Mouse (Mus musculus) hindbrain, embryonic 12.5 days (tissue): ENCODE data around the gene Gm28051. TPM values are rescaled to one million over a fixed set of nuclear protein-coding genes. Genes with fewer than 3 reads are reported as not detected.

Experiments used
- ATAC-seq: fragments of 200-750 bp; cut with Nextera tagmentation; 2 replicates; pipeline ENCODE4 v1.8.0; 2017; ENCODE audit warnings: moderate TSS enrichment; ENCODE audit not compliant: low FRiP score
- H3K27ac ChIP-seq: fragments of 300-500 bp; sonication (generic); 2 replicates; pipeline ENCODE4 v1.5.1; 2016; ENCODE audit warnings: mild to moderate bottlenecking
- H3K27me3 ChIP-seq: fragments of 300-500 bp; sonication (generic); 2 replicates; pipeline ENCODE4 v1.6.1; 2016; ENCODE audit warnings: mild to moderate bottlenecking
- H3K36me3 ChIP-seq: fragments of 300-500 bp; sonication (generic); 2 replicates; pipeline ENCODE4 v1.6.1; 2016; ENCODE audit warnings: mild to moderate bottlenecking
- H3K4me1 ChIP-seq: fragments of 300-500 bp; sonication (generic); 2 replicates; pipeline ENCODE4 v1.6.1; 2016
- H3K4me2 ChIP-seq: fragments of 300-500 bp; sonication (generic); replicated peaks from 2 replicates; pipeline ENCODE4 v1.6.1; 2016; ENCODE audit warnings: mild to moderate bottlenecking
- H3K4me3 ChIP-seq: fragments of 300-500 bp; sonication (generic); 2 replicates; pipeline ENCODE4 v1.5.1; 2016; ENCODE audit warnings: mild to moderate bottlenecking
- H3K9ac ChIP-seq: fragments of 300-500 bp; sonication (generic); 2 replicates; pipeline ENCODE4 v1.6.1; 2016; ENCODE audit warnings: mild to moderate bottlenecking, moderate library complexity
- H3K9me3 ChIP-seq: fragments of 300-500 bp; sonication (generic); replicated peaks from 2 replicates; pipeline ENCODE4 v1.6.1; 2016; ENCODE audit warnings: mild to moderate bottlenecking
- WGBS: fragments of 180-500 bp; shearing (Covaris S2); methylation state at CpG from one replicate; pipeline ENCODE4 v1.1.7; 2016; 5-methylcytosine and 5-hydroxymethylcytosine counted together
- polyA plus RNA-seq: library from polyadenylated mRNA; unstranded; fragments of >200 nt; fragmentation: Nextera tagmentation; extraction: Ambion mirVana; gene quantifications from 2 replicates; pipeline ENCODE4 v1.2.1, GENCODE M21; 2016

Gm28051 gene
- polyA plus RNA-seq, 1 experiment from 2014 or later: not detected

DNA sequence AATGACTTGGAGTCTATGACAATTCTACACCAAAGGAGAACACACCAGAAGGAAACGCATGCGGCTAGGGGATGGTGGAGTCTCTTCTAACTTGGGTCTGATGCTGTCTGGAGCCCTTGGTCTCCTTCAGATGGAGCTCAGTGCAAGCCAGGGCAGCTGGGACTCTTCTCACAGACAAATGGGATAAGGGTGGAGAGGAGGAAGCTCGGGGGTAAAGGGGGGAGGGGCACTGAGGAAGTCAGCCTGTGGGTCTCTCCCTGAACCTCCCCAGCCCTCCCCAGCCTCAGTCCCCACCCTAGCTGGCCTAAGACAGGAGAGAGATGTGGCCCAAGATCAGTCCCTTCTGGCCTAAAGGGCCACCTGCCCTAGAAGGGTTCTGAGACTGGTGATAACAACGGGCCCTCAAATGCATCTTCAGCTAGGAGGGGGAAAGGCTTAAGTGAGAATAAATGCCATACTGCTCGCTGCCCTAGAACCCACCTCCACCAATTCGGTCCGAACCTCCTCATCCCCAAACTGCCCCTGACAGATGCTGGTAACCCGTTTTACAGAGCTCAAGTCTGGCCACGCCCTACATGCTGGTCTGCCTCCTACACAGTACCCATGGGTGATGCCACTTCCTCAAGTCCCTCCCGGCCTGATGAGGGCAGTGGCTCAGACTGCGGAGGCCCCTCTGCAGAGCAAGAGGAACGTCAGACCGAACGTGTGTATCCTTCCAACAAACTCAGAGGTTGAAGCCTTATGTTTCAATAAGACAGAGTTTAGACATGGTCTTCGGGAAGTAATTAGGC lies 67.6 kb downstream of the Gm28051 start:
- ATAC-seq: no peak
- WGBS: 88% methylated on average over 15 of the region's 15 CpGs

DNA sequence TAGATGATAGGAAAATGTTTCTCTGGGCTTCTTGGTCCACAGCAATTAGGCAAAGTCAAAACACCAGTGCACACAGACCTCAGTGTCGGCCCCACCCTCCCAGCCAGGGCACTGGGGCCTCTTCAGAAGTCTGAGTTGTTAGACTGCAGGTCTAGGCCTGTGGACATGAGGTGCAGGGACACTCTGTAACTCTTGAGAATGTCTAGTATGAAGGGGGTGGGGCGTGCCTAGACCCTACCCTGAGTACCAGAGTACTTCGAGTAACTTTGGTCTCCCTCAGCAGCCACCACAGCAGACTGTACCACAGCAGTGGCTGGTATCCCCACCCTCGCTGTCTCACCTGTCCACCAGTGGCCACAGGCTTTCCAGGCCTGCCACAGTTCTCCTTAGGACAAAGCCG lies 71.2 kb downstream of the Gm28051 start:
- Histone ChIP-seq H3K4me3 (no peak overlapping the region), H3K27me3 (no peaks in the 10 kb centered on the region), H3K9me3 (no peaks in the 10 kb centered on the region), H3K9ac (no peak overlapping the region), H3K4me1 (peaks cover 28% of the 10 kb centered on the region), H3K4me2 (no peak overlapping the region), H3K27ac (no peak overlapping the region), H3K36me3 (no peaks in the 10 kb centered on the region)
- ATAC-seq: no peak
- WGBS: 91% methylated on average over 5 of the region's 5 CpGs

More for the DNA sequence above, 67.6 kb downstream of the Gm28051 start:
- H3K27ac ChIP-seq: no peak overlapping the region
- no peak overlapping the region for H3K4me3 ChIP-seq
- no peak overlapping the region for H3K4me2 ChIP-seq
- no peaks in the 10 kb centered on the region for H3K9me3 ChIP-seq
- H3K27me3 ChIP-seq: no peaks in the 10 kb centered on the region
- no peaks in the 10 kb centered on the region for H3K36me3 ChIP-seq
- H3K4me1 ChIP-seq: peaks cover 17% of the 10 kb centered on the region
- H3K9ac ChIP-seq: no peak overlapping the region

DNA sequence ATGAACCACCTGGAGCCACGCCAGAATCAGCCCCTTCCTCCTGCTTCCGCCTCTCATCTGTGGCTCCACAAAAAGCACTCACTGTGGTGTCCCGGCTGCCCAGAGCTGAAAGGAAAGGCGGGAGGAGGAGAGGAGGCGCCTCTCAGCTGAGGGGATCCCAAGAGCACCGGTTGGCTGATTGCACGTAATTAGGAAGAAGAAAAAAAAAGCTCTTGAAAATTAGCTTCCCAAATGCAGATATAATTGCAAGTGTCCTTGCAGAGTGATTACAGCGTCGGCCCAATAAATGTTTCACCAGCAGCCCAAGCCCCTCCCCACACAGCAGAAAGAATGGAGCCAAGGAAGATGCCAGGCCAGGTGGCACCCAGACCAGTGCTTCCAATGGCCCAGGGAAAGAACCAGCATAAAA lies 72.0 kb downstream of the Gm28051 start:
- 43% methylated on average over 9 of the region's 9 CpGs for WGBS
- no peak for ATAC-seq
- Histone ChIP-seq H3K27me3 (no peaks in the 10 kb centered on the region), H3K9ac (no peak overlapping the region), H3K36me3 (no peaks in the 10 kb centered on the region), H3K27ac (peak overlapping the region; percentile 44), H3K9me3 (no peaks in the 10 kb centered on the region), H3K4me1 (peaks cover 25% of the 10 kb centered on the region), H3K4me3 (no peak overlapping the region), H3K4me2 (no peak overlapping the region)

DNA sequence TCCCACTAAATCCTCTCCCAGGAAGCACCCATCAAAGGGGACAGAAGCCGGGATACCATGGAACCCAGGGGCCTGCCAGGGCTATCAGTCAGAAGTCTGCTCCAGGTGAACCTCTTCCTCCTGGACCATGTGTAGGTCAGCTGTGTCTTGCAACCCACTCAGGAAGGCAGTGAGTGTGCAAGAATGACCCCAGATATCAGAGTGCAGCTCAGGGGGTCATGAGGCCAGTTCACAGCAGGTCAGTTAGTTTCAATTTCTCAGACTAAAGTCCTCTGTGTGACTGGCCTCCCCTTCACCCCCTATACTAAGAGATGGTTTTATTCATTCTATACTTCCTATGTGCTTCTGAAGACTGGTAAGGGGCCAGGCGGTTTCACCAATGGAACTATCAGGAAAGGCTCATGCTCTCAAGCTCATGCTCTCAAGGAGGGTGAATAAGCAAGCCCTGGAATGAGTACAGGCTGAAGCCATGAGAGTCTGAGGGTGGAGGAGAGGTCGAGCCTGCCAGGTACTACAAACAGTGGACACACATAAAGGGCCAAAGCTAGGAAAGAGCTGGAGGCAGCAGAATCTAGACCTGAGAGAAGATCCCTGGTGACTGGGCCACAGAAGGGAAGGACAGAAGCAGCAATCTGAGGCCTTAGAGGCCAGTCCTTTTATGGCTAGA lies 72.7 kb downstream of the Gm28051 start:
- Histone ChIP-seq H3K27me3 (no peaks in the 10 kb centered on the region), H3K9ac (no peak overlapping the region), H3K4me3 (no peak overlapping the region), H3K9me3 (no peaks in the 10 kb centered on the region), H3K4me2 (no peak overlapping the region), H3K27ac (peak overlapping the region; percentile 26), H3K36me3 (no peaks in the 10 kb centered on the region), H3K4me1 (peaks cover 25% of the 10 kb centered on the region)
- 85% methylated on average over 3 of the region's 3 CpGs for WGBS
- no peak for ATAC-seq

DNA sequence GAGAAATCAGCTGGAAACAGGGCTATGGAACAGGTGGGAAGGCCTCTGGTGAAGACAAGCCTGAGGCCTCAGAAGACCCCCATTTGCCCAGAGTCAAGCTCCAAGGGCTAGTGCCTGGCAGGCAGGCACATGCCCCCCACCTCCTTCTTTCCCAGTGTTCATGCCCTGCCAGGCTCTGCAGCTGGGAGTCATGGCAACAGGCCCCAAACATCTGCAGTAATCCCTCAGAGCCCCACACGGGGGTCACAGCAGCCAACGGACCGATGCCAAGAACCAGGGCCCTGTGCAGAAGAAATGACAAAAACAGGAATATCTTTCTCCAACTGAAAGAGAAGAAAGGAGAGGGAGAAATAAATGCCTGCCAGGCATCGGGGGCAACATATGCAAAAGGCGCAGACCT lies 73.6 kb downstream of the Gm28051 start:
- Histone ChIP-seq H3K9me3 (no peaks in the 10 kb centered on the region), H3K27ac (no peak overlapping the region), H3K36me3 (no peaks in the 10 kb centered on the region), H3K4me2 (no peak overlapping the region), H3K4me1 (peaks cover 25% of the 10 kb centered on the region), H3K27me3 (no peaks in the 10 kb centered on the region), H3K4me3 (no peak overlapping the region), H3K9ac (no peak overlapping the region)
- 68% methylated on average over 5 of the region's 5 CpGs for WGBS
- ATAC-seq: no peak

DNA sequence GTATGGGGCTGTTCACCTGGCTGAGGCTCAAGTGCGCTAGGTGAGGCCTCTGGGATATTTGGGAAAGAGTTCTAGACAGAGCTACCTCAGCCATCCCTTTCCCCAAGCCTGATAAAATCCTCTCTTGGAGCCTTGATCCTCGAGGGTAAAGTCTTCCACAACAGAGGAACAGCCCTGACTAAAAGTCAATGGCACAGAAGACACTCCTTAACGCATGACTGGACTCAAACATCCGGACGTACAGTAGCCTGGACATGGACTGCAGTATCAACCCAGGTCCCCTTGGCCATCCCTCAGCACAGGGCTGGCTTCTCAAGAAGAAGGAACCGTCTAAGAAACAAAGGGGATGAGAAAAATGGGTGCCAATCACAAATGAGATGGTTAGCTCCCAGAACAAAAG lies 74.1 kb downstream of the Gm28051 start:
- no peaks in the 10 kb centered on the region for H3K27me3 ChIP-seq
- WGBS: 66% methylated on average over 6 of the region's 6 CpGs
- H3K9me3 ChIP-seq: no peaks in the 10 kb centered on the region
- no peak overlapping the region; the same call in 1 of the 2 replicates for H3K27ac ChIP-seq
- no peak for ATAC-seq
- no peaks in the 10 kb centered on the region for H3K36me3 ChIP-seq
- peaks cover 30% of the 10 kb centered on the region for H3K4me1 ChIP-seq
- H3K9ac ChIP-seq: no peak overlapping the region
- no peak overlapping the region for H3K4me3 ChIP-seq
- no peak overlapping the region for H3K4me2 ChIP-seq

DNA sequence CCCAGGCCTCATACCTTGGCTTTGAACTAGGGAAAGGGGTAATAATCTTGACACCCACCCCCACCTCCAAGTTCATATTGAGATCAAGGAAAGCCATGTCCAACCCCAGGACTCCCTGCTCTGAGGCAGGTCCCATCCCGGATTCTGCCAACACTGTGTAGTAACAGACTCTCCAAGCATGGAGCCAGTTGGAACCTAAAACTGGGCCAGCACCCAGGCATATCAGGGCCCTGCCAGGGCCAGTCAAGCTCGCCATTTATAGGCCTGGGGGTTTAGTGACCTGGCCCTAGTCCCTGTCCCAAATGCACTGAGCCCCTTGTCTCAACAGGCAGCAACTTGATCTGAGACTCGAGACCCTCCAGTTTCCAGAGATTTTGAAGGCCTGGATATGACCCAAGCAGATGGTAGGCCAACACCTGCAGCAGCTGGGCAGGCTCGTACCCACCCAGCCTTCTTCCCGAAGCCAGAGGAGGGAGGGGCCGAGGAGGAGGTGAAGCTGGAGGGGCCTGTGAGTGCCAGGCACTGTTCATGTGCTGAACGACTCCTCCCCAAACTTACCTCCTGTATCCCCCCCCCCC lies 74.8 kb downstream of the Gm28051 start:
- H3K9me3 ChIP-seq: no peaks in the 10 kb centered on the region
- no peak overlapping the region for H3K27ac ChIP-seq
- no peak overlapping the region for H3K9ac ChIP-seq
- no peak overlapping the region for H3K4me3 ChIP-seq
- no peaks in the 10 kb centered on the region for H3K27me3 ChIP-seq
- ATAC-seq: no peak
- peaks cover 30% of the 10 kb centered on the region for H3K4me1 ChIP-seq
- 83% methylated on average over 7 of the region's 7 CpGs for whole genome bisulfite sequencing
- no peak overlapping the region for H3K4me2 ChIP-seq
- H3K36me3 ChIP-seq: no peaks in the 10 kb centered on the region

DNA sequence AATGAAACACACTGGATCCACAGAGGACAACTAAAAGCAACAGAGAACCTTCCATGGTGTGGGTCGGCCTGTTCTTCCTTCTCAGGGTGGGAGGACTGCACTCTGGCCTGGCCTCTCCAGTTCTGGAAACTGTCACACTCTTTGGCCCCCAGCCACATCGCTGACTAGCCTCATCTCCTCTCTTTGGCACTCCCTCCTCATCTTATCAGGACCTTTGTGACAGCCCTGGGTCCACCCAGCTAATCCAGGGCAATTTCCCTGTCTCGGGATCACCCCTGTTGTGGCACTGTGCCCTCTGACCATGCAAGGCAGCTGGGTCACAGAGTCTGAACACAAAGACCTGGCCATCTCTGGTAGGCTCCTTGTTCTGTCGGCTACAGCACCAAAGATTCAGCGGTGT lies 75.5 kb downstream of the Gm28051 start:
- Histone ChIP-seq H3K4me3 (no peak overlapping the region), H3K36me3 (no peaks in the 10 kb centered on the region), H3K27ac (no peak overlapping the region), H3K4me2 (no peak overlapping the region), H3K9ac (no peak overlapping the region), H3K4me1 (peaks cover 32% of the 10 kb centered on the region), H3K9me3 (no peaks in the 10 kb centered on the region), H3K27me3 (no peaks in the 10 kb centered on the region)
- ATAC-seq: no peak
- WGBS: 83% methylated on average over 5 of the region's 5 CpGs

DNA sequence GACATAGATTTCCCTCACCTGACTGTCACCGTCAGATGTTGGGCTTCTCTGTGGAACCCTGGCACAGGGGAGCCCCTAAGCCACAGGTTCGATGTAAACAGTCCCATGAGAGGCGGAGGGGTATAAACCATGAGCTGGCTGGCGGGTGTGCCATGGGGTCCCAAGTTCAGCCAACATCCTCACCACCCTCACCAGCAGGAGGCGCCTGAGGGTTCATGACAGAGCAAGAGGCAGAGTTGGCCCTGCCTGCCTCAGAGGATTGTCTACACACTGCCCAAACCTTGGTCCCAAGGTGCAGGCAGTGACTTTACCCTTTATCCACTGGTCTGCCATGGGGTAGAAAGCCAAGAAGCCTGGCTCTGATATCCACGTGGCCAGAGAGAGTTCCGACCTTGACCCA lies 76.0 kb downstream of the Gm28051 start:
- H3K9ac ChIP-seq: no peak overlapping the region
- peaks cover 33% of the 10 kb centered on the region for H3K4me1 ChIP-seq
- no peak overlapping the region for H3K4me3 ChIP-seq
- no peak for ATAC-seq
- WGBS: 75% methylated on average over 7 of the region's 7 CpGs
- no peak overlapping the region for H3K27ac ChIP-seq
- no peaks in the 10 kb centered on the region for H3K9me3 ChIP-seq
- H3K4me2 ChIP-seq: no peak overlapping the region
- no peaks in the 10 kb centered on the region for H3K36me3 ChIP-seq
- H3K27me3 ChIP-seq: no peaks in the 10 kb centered on the region

DNA sequence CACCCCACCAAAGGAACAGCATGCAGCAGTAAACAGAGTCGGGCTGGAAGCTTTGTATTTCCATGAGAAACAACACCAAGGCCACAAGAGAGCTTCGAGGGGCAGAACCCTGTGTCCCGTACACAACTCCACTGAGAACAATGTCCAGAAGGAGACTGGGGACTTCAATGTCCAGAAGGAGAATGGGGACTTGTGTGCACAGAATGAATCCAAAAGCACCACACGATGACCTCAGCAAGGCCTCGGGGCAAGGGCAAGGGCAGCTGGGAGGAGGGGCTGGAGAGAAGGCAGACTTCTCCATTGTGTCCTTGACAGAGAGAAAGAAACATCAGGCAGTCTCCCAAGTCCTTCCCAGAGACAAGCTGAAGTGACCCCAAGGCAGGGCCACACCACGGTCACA lies 78.7 kb downstream of the Gm28051 start:
- Histone ChIP-seq H3K4me2 (no peak overlapping the region), H3K4me3 (no peak overlapping the region), H3K36me3 (0 out of 2 replicates have a peak, but pooled peaks cover 4% of the 10 kb centered on the region), H3K27ac (no peak overlapping the region), H3K9me3 (no peaks in the 10 kb centered on the region), H3K4me1 (peaks cover 11% of the 10 kb centered on the region), H3K27me3 (no peaks in the 10 kb centered on the region), H3K9ac (no peak overlapping the region)
- 25% methylated on average over 6 of the region's 6 CpGs for WGBS
- ATAC-seq: no peak

DNA sequence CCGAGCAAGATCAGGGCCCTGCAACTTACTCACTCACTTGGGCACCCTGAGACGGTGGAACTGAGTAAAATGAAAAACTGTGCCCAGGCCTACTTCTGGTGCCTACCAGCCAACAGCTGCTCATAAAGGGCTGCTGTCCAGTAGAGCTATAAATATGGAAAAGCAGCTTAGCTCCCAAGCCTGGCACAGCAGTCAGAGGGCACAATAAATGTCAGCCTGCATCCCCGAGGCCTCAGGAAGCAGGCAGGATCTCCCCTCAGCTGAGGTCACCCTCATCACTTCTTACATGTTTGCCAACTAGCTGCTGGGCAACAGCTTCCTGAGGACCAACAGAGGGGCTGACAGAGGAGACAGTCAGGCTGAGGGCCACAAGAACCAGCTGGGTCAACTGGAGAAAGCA lies 80.5 kb downstream of the Gm28051 start:
- Histone ChIP-seq H3K27me3 (no peaks in the 10 kb centered on the region), H3K9ac (no peak overlapping the region), H3K9me3 (no peaks in the 10 kb centered on the region), H3K4me1 (peaks cover 8% of the 10 kb centered on the region; the same call in 1 of the 2 replicates), H3K36me3 (0 out of 2 replicates have a peak, but pooled peaks cover 4% of the 10 kb centered on the region), H3K4me3 (no peak overlapping the region), H3K27ac (no peak overlapping the region), H3K4me2 (no peak overlapping the region)
- ATAC-seq: no peak
- WGBS: 80% methylated on average over 3 of the region's 3 CpGs

DNA sequence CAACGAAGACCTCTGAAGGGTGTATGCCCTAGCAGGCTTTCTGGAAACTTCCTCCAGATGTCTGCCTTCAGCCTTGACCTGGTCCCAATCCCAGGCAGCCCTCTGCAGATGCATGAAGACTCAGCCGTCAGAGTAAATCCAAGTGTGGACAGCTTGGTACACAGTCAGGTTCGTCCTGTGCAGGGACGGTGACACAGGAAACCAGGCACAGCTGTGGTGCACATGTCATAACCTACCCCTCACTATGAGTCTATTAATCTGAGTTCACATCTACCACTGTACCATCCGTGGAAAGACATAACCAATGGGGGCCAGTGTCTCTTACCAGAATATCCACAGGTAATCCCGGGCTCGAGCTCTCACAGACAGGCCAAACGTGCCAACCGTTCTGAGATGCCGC lies 83.0 kb downstream of the Gm28051 start:
- ATAC-seq: no peak
- Histone ChIP-seq H3K36me3 (0 out of 2 replicates have a peak, but pooled peaks cover 4% of the 10 kb centered on the region), H3K27me3 (no peaks in the 10 kb centered on the region), H3K27ac (no peak overlapping the region), H3K9me3 (no peaks in the 10 kb centered on the region), H3K4me1 (peaks cover 23% of the 10 kb centered on the region), H3K9ac (no peak overlapping the region), H3K4me3 (no peak overlapping the region), H3K4me2 (no peak overlapping the region)
- WGBS: 88% methylated on average over 10 of the region's 10 CpGs
